Mouse (Mus musculus) kidney, postnatal 4 days (tissue): Measurements from ENCODE around the gene Resp18.
"Not testable (repeated sequence)": the region's sequence is repeated elsewhere in the genome, so short reads cannot be mapped to it uniquely, and the experiment has no call there.

Experiments
- DNase-seq, 2 experiments: peaks; one replicate each; pipeline ENCODE4 v3.0.0; 2021; ENCODE audit warnings: mixed read lengths in 2 of 2

The Resp18 gene

DNA sequence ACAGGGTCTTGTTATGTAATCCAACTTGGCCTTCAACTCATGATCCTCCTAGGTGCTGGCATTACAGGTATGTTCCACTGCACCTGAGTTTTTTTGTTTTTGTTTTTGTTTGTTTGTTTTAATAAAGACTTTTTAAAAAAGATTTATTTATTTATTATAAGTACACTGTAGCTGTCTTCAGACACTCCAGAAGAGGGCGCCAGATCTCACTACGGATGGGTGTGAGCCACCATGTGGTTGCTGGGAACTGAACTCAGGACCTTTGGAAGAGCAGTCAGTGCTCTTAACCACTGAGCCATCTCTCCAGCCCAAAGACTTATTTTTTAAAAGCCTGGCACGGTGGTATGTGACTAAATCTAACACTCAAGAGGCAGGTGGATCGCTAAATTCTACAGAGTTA, 45.7 kb downstream of the Resp18 start:
- DNase-seq = not testable (repeated sequence)

DNA sequence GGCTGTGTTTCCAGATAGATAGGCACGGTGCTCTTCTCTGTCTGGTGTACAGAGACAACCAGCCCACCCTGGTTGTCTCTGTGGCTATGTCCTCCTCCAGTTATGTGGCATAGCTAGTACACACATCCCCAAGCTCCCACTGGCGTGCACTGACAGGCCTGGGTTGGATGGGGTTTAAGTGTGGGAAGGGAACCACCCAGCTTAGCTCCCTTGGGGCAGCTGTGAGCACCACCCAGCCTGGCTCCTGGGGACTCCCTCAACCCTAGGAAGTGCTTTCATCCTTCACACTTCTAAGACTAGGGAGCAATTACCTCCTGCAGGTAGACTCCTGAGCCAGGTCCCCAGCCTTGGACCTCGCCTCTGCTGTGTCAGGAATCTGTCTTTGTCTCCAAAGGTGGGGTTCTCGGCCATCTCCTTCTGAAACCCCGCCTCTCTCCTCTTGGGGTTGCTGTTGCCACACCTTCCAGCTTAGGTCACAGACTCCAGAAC, 46.5 kb downstream of the Resp18 start, which contains the start of gene A630095N17Rik:
Gene A630095N17Rik (minus strand): TSS at position 439 of the 489 bp plus-strand sequence.
- no peak for DNase-seq

DNA sequence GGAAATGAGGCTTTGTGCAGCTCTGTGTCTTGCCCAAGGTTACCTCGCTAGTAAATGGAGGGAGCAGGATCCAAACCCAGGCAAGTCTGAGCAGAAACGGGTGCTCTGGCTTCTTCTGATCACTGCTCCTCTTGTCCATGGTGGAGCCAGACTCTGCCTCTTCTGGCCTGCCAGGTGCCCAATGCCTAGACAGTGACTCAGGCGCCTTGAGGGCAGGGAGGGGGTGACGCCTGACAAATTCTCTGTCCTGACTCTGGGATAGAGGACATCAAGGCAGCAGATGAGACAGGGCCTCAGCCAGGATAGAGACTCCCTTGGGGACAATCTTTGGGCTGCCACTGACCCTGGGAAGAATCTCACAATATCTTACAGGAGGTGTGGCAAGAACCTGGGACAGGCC, 47.0 kb downstream of the Resp18 start:
- no peak for DNase-seq

DNA sequence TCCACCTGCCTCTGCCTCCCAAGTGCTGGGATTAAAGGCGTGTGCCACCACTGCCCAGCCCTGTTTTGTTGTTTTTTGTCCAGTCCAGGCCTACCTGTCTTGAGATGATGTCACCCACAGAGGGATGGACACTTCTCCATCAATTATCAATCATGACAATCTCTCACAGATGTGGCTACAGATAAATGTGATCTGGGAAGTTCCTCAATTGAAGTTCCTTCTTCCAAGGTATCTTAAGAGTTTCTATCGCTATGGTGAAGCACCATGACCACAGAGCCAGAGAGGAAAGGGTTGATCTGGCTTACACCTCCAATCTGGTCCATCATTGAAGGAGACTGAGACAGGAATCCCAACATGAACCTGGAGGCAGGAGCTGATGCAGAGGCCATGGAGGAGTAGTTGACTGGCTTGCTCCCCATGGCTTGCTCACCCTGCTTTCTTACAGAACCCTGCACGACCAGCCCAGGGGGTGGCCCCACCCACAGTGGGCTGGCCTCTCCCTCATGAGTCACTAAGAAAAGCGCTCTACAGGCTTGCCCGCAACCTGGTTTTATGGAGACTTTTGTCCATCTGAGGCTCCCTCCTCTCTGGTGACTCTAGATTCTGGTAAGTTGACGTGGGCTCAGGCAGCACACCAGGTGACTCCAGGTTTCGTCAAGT, 47.8 kb downstream of the Resp18 start:
- no peak for DNase-seq

DNA sequence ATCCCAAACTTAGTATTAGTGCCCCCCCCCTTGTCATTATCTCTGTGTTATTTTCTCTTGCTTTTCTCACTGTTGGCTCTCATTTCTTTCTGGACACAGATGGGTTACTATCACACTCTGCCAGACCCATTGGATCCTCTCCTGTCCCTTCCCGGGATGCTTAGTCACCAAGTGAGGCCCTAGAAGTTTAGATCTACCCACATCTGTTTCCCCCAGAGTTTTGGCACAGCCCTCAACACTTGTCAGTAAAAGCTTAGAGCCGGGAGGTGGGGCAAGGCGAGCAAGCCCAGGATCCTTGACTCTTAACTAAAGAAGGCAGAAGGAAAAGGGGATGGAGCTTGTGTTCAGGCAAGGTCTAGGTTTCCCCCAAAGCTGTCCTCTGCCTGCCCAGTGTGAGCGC, 49.1 kb downstream of the Resp18 start:
- DNase-seq = no peak

DNA sequence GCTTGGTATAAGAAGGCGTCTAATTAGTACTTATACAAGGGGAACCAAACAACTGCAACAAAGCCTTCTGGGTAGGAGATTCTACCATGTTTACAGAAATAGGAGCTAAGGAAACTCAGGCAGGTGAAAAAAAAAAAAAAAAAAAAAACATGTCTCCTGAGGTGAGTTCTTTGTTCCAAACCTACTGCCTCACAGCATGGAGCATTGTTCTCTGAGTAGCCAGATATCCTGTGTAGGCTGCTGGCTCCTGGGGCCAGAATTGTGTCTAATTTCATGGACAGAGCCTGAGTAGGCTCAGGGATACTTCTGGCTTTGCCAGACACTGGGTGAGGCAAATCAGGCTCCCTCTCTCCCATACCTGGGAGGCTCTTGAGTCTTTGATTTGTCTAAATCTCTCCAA, 50.6 kb downstream of the Resp18 start:
- no peak for DNase-seq

DNA sequence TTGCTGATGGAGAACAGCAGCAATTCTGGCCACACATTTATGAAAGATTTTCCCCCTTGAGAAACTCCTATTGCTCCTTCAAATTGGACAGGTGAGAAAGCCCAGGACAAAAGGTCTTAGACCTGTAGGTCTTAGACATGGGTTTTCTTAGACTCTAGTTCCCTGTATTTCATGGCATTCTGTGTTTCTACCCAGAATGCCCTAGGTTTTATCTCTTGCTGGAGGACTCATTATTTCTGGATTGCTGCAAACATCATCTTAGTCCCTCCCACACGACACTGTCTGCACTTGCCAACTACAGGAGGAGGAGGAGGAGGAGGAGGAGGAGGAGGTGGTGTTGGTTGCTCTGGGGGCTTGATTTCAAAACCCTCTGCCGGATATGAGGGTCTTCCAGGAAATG, 52.1 kb downstream of the Resp18 start:
- DNase-seq = no peak

DNA sequence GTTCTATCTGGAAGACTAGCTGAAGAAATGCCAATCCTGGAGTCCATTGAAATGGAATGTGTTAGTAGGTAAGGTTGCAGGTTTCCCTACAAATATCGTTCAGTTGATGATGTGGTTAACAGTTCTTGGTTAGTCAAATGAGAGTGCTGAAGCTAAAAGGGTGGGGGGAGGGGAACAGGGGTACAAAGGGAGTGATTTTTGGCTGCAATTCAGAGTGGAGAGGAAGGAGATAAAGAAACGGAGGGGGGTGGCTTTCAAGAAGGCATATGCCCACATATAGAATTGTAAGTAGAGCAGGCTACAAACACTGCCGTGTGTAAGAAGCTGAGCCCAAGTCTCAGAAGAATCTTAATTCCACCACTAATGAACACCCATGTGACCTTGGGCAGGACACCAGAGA, 52.7 kb downstream of the Resp18 start:
- no peak for DNase-seq

DNA sequence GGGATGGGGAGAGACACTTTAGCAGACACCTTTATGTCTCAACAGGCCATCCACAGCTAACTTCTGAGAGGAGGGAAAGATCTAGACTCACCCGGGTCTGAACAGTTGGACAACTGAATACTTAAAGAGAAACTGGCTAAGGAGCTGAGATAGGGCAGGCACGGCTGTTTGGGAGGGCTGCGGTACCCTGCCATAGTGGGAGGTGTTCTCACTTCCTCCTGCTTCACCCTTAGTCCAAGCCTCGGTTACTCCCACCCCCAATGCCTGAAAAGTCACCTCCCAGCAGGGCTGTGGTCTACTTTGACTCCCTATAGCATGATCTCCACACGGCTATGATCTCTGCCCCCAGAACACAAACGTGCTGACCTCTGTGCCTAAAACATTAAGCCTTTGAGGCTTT, 54.7 kb downstream of the Resp18 start:
- DNase-seq = no peak

DNA sequence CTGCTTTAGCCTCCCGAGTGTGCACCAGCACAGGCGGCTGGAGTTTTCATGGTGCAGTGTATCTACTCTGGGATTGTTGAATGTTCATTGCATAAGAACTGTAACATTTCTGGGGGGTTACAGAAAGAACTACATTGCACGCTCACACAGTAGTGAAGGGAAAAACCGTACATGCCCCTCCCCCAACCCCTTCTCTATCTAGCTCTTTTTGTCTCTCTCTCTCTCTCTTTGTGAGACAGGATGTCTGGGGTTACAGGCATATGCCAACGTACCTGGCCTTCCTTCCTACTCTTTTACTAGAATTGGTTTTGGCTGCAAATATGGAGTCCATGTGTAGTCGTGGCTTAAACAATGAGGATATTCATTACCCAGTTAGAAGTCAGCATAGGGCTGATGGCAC, 55.3 kb downstream of the Resp18 start:
- no peak for DNase-seq
